Mouse (Mus musculus) layer of hippocampus, postnatal 10 days (tissue): ENCODE measurements around the gene Otos. TPM values are rescaled to one million over a fixed set of nuclear protein-coding genes. Genes with fewer than 3 reads are reported as not detected.

Source experiments
- DNase-seq, 2 experiments: peaks; one replicate each; pipeline ENCODE4 v3.0.0; 2021; ENCODE audit warnings: low spot score in 2 of 2
- total RNA-seq, 2 experiments: library from RNA; stranded (reverse); gene quantifications; 2 replicates each; pipeline ENCODE4 v1.2.3; 2021

Gene Otos
- total RNA-seq, 2 experiments from 2014 or later, result 0.58 to 1.1 TPM

GRCm38 (mm10) chr1:92613175-92613574, 35.5 kb downstream of the Otos start:
- no peak for DNase-seq

- peak; percentile 63 to 75 for DNase-seq
Observed at GRCm38 (mm10) chr1:92611008-92611407, 37.6 kb downstream of the Otos start.

- no peak for DNase-seq
Observed at GRCm38 (mm10) chr1:92607711-92608110, 40.9 kb downstream of the Otos start.

GRCm38 (mm10) chr1:92605482-92605881, 43.2 kb downstream of the Otos start, which contains the start of gene Olfr1410:
Gene Olfr1410 (plus strand): TSS chr1:92605782.
- no peak for DNase-seq

- no peak for DNase-seq
Observed at GRCm38 (mm10) chr1:92596019-92596418, 52.6 kb downstream of the Otos start.

Other genes starting within 250 kb of the Otos start
- 100 to 1,000 TPM; 190 to 257 TPM for gene Ndufa10, start 175.0 kb downstream of the Otos start, total RNA-seq
- gene Olfr1416, start 163.7 kb downstream of the Otos start, total RNA-seq, result not detected
- gene Olfr1415, start 152.7 kb downstream of the Otos start, total RNA-seq, result not detected
- not detected for gene Olfr1414, start 130.2 kb downstream of the Otos start, total RNA-seq
- gene Olfr1413, start 77.5 kb downstream of the Otos start, total RNA-seq, result not detected
- not detected for gene Olfr1412, start 63.1 kb downstream of the Otos start, total RNA-seq
- gene Olfr1411, start 54.4 kb downstream of the Otos start, total RNA-seq, result not detected
- gene Olfr1410, start 43.1 kb downstream of the Otos start, total RNA-seq, result not detected
- gene Olfr12, start 31.1 kb downstream of the Otos start, total RNA-seq, result not detected
- gene Cops9, start 6.9 kb downstream of the Otos start, total RNA-seq, result 100 to 1,000 TPM; 282 to 343 TPM
- 100 to 1,000 TPM; 157 to 166 TPM for gene Gpc1, start 182.8 kb upstream of the Otos start, total RNA-seq